Mouse (Mus musculus): ENCODE measurements around the gene Dhx37. TPM values are rescaled to one million over a fixed set of nuclear protein-coding genes. Genes with fewer than 3 reads are reported as not detected.

The Dhx37 gene
- total RNA-seq, 4 experiments from 2014 or later: 19.1 to 22.1 (median 19.9) TPM

Small RNAs within 50 kb of the gene (microRNA-seq; reads per million reads assigned to microRNA genes)
- gene Gm27551: 0 reads per million in 2 experiments

Other genes with a start within 250 kb of the Dhx37 start
- 1,000 to 10,000 TPM; 1,640 to 3,396 (median 2,408) TPM for gene Scarb1, start 93.0 kb downstream of the Dhx37 start, total RNA-seq (2022)
- under 1 TPM in 3 of 4 experiments, not detected in 1; 0.41 to 0.48 (median 0.45) TPM for gene Gm10382, start 44.8 kb downstream of the Dhx37 start, total RNA-seq (2022)
- 1,000 to 10,000 TPM; 1,164 to 1,564 (median 1,502) TPM for gene Ubc, start 43.9 kb downstream of the Dhx37 start, total RNA-seq (2022)
- 10 to 100 TPM; 27.8 to 35.6 (median 31.6) TPM for gene Bri3bp, start 7.4 kb upstream of the Dhx37 start, total RNA-seq (2022)
- 10 to 100 TPM; 44.9 to 73.7 (median 53.8) TPM for gene Aacs, start 41.7 kb upstream of the Dhx37 start, total RNA-seq (2022)
- gene Tmem132b, start 97.7 kb upstream of the Dhx37 start, total RNA-seq (2022): 1 to 10 TPM; 1.4 to 5.2 (median 3.5) TPM

Measured in adrenal gland, adult 8-10 months (tissue).